Mouse (Mus musculus) left cerebral cortex, postnatal 25 days (tissue): ENCODE data around the gene Echs1. TPM values are rescaled to one million over a fixed set of nuclear protein-coding genes. Genes with fewer than 3 reads are reported as not detected.

Experiments used
- DNase-seq, 2 experiments: peaks; one replicate each; pipeline ENCODE4 v3.0.0; 2022; ENCODE audit warnings: low spot score in 2 of 2, mixed read lengths in 1 of 2
- intact Hi-C: fragments of 180-260 bp; cut with DNase I; formaldehyde crosslinking; loops from one replicate; pipeline ENCODE4 v1.15.1; 2025
- total RNA-seq, 2 experiments: library from RNA; stranded (reverse); gene quantifications; 2 replicates each; pipeline ENCODE4 v1.2.3; 2021

The Echs1 gene
- total RNA-seq, 2 experiments from 2014 or later, result 46.1 to 49.0 TPM

GRCm38 (mm10) chr7:140077698-140078097, 38.6 kb downstream of the Echs1 start:
- DNase-seq, result no peak
- intact Hi-C loops, result loop anchor here (1.0 kb wide), 2 partner anchors 64 to 751 kb away; no protein-coding TSS in a partner anchor

- intact Hi-C loops, result no loop called here
- no peak for DNase-seq
Measured at GRCm38 (mm10) chr7:140070042-140070711, 46.1 kb downstream of the Echs1 start.

GRCm38 (mm10) chr7:140067397-140067796, 48.9 kb downstream of the Echs1 start:
- intact Hi-C loops, result no loop called here
- no peak for DNase-seq

- peak; percentile 71 to 82 for DNase-seq
- intact Hi-C loops, result loop anchor here (2.0 to 5.0 kb wide), 2 partner anchors 94 to 446 kb away; no protein-coding TSS in a partner anchor
Measured at GRCm38 (mm10) chr7:140063092-140063491, 53.2 kb downstream of the Echs1 start.

GRCm38 (mm10) chr7:140062307-140062706, 54.0 kb downstream of the Echs1 start:
- DNase-seq, result no peak
- intact Hi-C loops, result loop anchor here (2.0 to 5.0 kb wide), 2 partner anchors 94 to 445 kb away; no protein-coding TSS in a partner anchor

GRCm38 (mm10) chr7:140061832-140062130, 54.5 kb downstream of the Echs1 start:
- intact Hi-C loops, result loop anchor here (2.0 to 5.0 kb wide), 3 partner anchors 93 to 444 kb away; no protein-coding TSS in a partner anchor
- DNase-seq, result no peak

- intact Hi-C loops, result loop anchor here (2.0 to 5.0 kb wide), 2 partner anchors 412 to 444 kb away; no protein-coding TSS in a partner anchor
- DNase-seq, result no peak
Measured at GRCm38 (mm10) chr7:140060936-140061831, 55.1 kb downstream of the Echs1 start.

GRCm38 (mm10) chr7:140059601-140060000, 56.7 kb downstream of the Echs1 start:
- intact Hi-C loops, result no loop called here
- DNase-seq, result no peak

GRCm38 (mm10) chr7:140058528-140058927, 57.7 kb downstream of the Echs1 start:
- intact Hi-C loops, result no loop called here
- DNase-seq, result no peak

GRCm38 (mm10) chr7:140057413-140058407, 58.6 kb downstream of the Echs1 start:
- intact Hi-C loops, result no loop called here
- no peak for DNase-seq

Other genes starting within 250 kb of the Echs1 start
- 10 to 100 TPM; 54.4 to 58.6 TPM for gene Kndc1, start 221.8 kb downstream of the Echs1 start, total RNA-seq
- gene Utf1, start 172.7 kb downstream of the Echs1 start, total RNA-seq, result not detected
- gene 6430531B16Rik, start 137.7 kb downstream of the Echs1 start, total RNA-seq, result 1 to 10 TPM in 1 of 2 experiments, under 1 TPM in 1; 0.96 to 1.1 TPM
- gene Adam8, start 123.9 kb downstream of the Echs1 start, total RNA-seq, result 1 to 10 TPM; 2.6 to 2.7 TPM
- 10 to 100 TPM; 26.5 to 27.5 TPM for gene Zfp511, start 80.1 kb downstream of the Echs1 start, total RNA-seq
- gene Tubgcp2, start 79.8 kb downstream of the Echs1 start, total RNA-seq, result 10 to 100 TPM; 32.8 to 35.3 TPM
- under 1 TPM in 1 of 2 experiments, not detected in 1; 0.23 TPM for gene Msx3, start 67.4 kb downstream of the Echs1 start, total RNA-seq
- 100 to 1,000 TPM; 184 to 195 TPM for gene Caly, start 33.9 kb downstream of the Echs1 start, total RNA-seq
- not detected for gene Prap1, start 23.1 kb downstream of the Echs1 start, total RNA-seq
- gene Fuom, start 14.0 kb downstream of the Echs1 start, total RNA-seq, result 10 to 100 TPM; 56.2 to 56.3 TPM
- 1 to 10 TPM; 5.2 to 5.3 TPM for gene Paox, start 677 bp downstream of the Echs1 start, total RNA-seq
- 10 to 100 TPM; 22.4 TPM for gene Mtg1, start 21.1 kb upstream of the Echs1 start, total RNA-seq
- 100 to 1,000 TPM; 160 to 172 TPM for gene Sprn, start 38.4 kb upstream of the Echs1 start, total RNA-seq
- not detected for gene Olfr522, start 48.3 kb upstream of the Echs1 start, total RNA-seq
- not detected for gene Olfr523, start 56.7 kb upstream of the Echs1 start, total RNA-seq
- not detected for gene Olfr524, start 89.5 kb upstream of the Echs1 start, total RNA-seq
- not detected for gene Cd163l1, start 101.8 kb upstream of the Echs1 start, total RNA-seq
- under 1 TPM in 1 of 2 experiments, not detected in 1; 0.16 TPM for gene 5830411N06Rik, start 130.8 kb upstream of the Echs1 start, total RNA-seq
- gene Olfr525, start 204.4 kb upstream of the Echs1 start, total RNA-seq, result not detected
- not detected for gene Olfr527, start 217.5 kb upstream of the Echs1 start, total RNA-seq
- not detected for gene Olfr60, start 245.2 kb upstream of the Echs1 start, total RNA-seq